Mouse (Mus musculus): ENCODE results near the gene Sumf1. TPM values are rescaled to one million over a fixed set of nuclear protein-coding genes. Genes with fewer than 3 reads are reported as not detected.

Gene Sumf1
- polyA plus RNA-seq, 1 experiment, result 14.9 TPM

GRCm38 (mm10) chr6:108145241-108145640 is 40.1 kb downstream of the Sumf1 start:
- Histone ChIP-seq H3K4me2 (ENCODE audit: low read depth) (no peak overlapping the region), H3K27me3 (ENCODE audit: control insufficient read depth, insufficient read depth, insufficient read length) (no peaks in the 10 kb centered on the region), H3ac (ENCODE audit: control insufficient read depth, insufficient read length) (no peak overlapping the region), H3K79me2 (ENCODE audit: control insufficient read depth, insufficient read depth) (no peaks in the 10 kb centered on the region), H3K36me3 (ENCODE audit: control insufficient read depth, insufficient read depth) (peaks cover 4% of the 10 kb centered on the region), H3K4me3 (no peak overlapping the region)
- TF ChIP-seq POLR2A (IDR thresholded peaks at IDR 0.05; ENCODE audit: insufficient read length, low read depth), result no peak
- no peak for TF ChIP-seq E2F4 (IDR thresholded peaks at IDR 0.05; ENCODE audit: insufficient read depth)
- no peak for TF ChIP-seq MYOG (IDR thresholded peaks at IDR 0.05; ENCODE audit: control insufficient read depth in 1 of 3, insufficient read depth in 1 of 3, insufficient read length in 2 of 3, low read depth in 2 of 3)
- no peak for TF ChIP-seq SRF (IDR thresholded peaks at IDR 0.05; ENCODE audit: control insufficient read depth, insufficient read length, low read depth)
- TF ChIP-seq CEBPB (IDR thresholded peaks at IDR 0.05; ENCODE audit: insufficient read depth, poor library complexity, severe bottlenecking), result no peak
- no peak for TF ChIP-seq TCF12 (IDR thresholded peaks at IDR 0.05; ENCODE audit: insufficient read depth, poor library complexity, severe bottlenecking)
- no peak for TF ChIP-seq REST (IDR thresholded peaks at IDR 0.05; ENCODE audit: insufficient read depth, insufficient read length)
- no peak for TF ChIP-seq TCF3 (IDR thresholded peaks at IDR 0.05; ENCODE audit: insufficient read length, low read depth)
- no peak for TF ChIP-seq MAX (IDR thresholded peaks at IDR 0.05; ENCODE audit: low read depth)
- TF ChIP-seq USF1 (IDR thresholded peaks at IDR 0.05; ENCODE audit: low read depth), result no peak
- TF ChIP-seq MYOD1 (IDR thresholded peaks at IDR 0.05; ENCODE audit: control insufficient read depth in 1 of 3, insufficient read length in 2 of 3, low read depth in 2 of 3), result no peak
- no peak for TF ChIP-seq POLR2AphosphoS2 (IDR thresholded peaks at IDR 0.05; ENCODE audit: insufficient read length, low read depth)

- Histone ChIP-seq H3K79me2 (ENCODE audit: control insufficient read depth, insufficient read depth) (no peaks in the 10 kb centered on the region), H3ac (ENCODE audit: control insufficient read depth, insufficient read length) (no peak overlapping the region), H3K36me3 (ENCODE audit: control insufficient read depth, insufficient read depth) (peaks cover 4% of the 10 kb centered on the region), H3K4me3 (no peak overlapping the region), H3K27me3 (ENCODE audit: control insufficient read depth, insufficient read depth, insufficient read length) (no peaks in the 10 kb centered on the region), H3K4me2 (ENCODE audit: low read depth) (no peak overlapping the region)
- no peak for TF ChIP-seq POLR2AphosphoS2 (IDR thresholded peaks at IDR 0.05; ENCODE audit: insufficient read length, low read depth)
- no peak for TF ChIP-seq MYOD1 (IDR thresholded peaks at IDR 0.05; ENCODE audit: control insufficient read depth in 1 of 3, insufficient read length in 2 of 3, low read depth in 2 of 3)
- TF ChIP-seq MYOG (IDR thresholded peaks at IDR 0.05; ENCODE audit: control insufficient read depth in 1 of 3, insufficient read depth in 1 of 3, insufficient read length in 2 of 3, low read depth in 2 of 3), result no peak
- no peak for TF ChIP-seq USF1 (IDR thresholded peaks at IDR 0.05; ENCODE audit: low read depth)
- TF ChIP-seq MAX (IDR thresholded peaks at IDR 0.05; ENCODE audit: low read depth), result no peak
- TF ChIP-seq POLR2A (IDR thresholded peaks at IDR 0.05; ENCODE audit: insufficient read length, low read depth), result no peak
- TF ChIP-seq E2F4 (IDR thresholded peaks at IDR 0.05; ENCODE audit: insufficient read depth), result no peak
- TF ChIP-seq TCF3 (IDR thresholded peaks at IDR 0.05; ENCODE audit: insufficient read length, low read depth), result no peak
- no peak for TF ChIP-seq CEBPB (IDR thresholded peaks at IDR 0.05; ENCODE audit: insufficient read depth, poor library complexity, severe bottlenecking)
- TF ChIP-seq REST (IDR thresholded peaks at IDR 0.05; ENCODE audit: insufficient read depth, insufficient read length), result no peak
- no peak for TF ChIP-seq TCF12 (IDR thresholded peaks at IDR 0.05; ENCODE audit: insufficient read depth, poor library complexity, severe bottlenecking)
- no peak for TF ChIP-seq SRF (IDR thresholded peaks at IDR 0.05; ENCODE audit: control insufficient read depth, insufficient read length, low read depth)
These were observed 42.6 kb downstream of the Sumf1 start for GRCm38 (mm10) chr6:108142796-108143195.

DNA sequence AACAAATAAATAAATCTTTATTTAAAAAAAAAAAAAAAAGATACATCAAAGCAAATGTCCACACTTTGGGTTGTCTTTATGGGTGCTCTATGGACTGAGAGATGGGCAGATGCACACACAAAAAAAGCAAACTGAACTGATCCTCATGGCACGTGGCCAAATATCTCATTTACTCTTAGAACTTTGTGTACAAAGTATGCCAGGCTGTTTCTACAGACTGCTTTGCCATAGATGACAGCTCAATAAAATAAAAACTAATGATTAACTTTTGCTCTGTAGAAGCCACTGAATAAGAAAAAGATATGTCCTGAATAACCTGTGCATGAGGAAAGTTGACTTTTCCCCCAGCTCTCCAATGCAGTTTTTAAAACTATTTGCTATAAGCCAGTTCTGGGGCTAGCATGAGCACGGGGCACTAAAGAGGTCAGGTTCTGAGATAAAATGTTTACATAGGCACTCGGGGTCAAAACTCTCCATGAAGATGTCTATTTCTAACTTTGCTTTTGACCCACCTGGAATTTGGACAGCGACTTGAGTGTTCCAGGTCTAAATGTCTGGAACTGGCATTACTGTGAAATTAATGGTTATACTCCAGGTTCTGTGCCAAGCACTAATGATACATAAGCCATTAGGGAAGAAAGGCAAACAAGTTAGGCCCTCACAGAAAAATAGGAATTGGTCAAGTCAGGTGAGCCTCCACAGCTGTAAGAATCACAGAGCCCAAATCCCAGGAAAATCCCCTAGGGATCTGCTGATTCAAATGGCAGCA is 44.5 kb downstream of the Sumf1 start:
- no peak overlapping the region for H3K4me3 ChIP-seq
- no peaks in the 10 kb centered on the region for H3K27me3 ChIP-seq (ENCODE audit: control insufficient read depth, insufficient read depth, insufficient read length)
- no peak overlapping the region for H3ac ChIP-seq (ENCODE audit: control insufficient read depth, insufficient read length)
- no peaks in the 10 kb centered on the region for H3K79me2 ChIP-seq (ENCODE audit: control insufficient read depth, insufficient read depth)
- no peak for TF ChIP-seq REST (IDR thresholded peaks at IDR 0.05; ENCODE audit: insufficient read depth, insufficient read length)
- H3K36me3 ChIP-seq (ENCODE audit: control insufficient read depth, insufficient read depth), result peaks cover 4% of the 10 kb centered on the region
- no peak overlapping the region for H3K4me2 ChIP-seq (ENCODE audit: low read depth)

- no peak for TF ChIP-seq SRF (IDR thresholded peaks at IDR 0.05; ENCODE audit: control insufficient read depth, insufficient read length, low read depth)
- no peak for TF ChIP-seq TCF12 (IDR thresholded peaks at IDR 0.05; ENCODE audit: insufficient read depth, poor library complexity, severe bottlenecking)
- TF ChIP-seq TCF3 (IDR thresholded peaks at IDR 0.05; ENCODE audit: insufficient read length, low read depth), result no peak
- TF ChIP-seq MAX (IDR thresholded peaks at IDR 0.05; ENCODE audit: low read depth), result no peak
- H3K27me3 ChIP-seq (ENCODE audit: control insufficient read depth, insufficient read depth, insufficient read length), result no peaks in the 10 kb centered on the region
- no peaks in the 10 kb centered on the region for H3K79me2 ChIP-seq (ENCODE audit: control insufficient read depth, insufficient read depth)
- no peak overlapping the region for H3K4me3 ChIP-seq
- H3K36me3 ChIP-seq (ENCODE audit: control insufficient read depth, insufficient read depth), result no peaks in the 10 kb centered on the region
- H3K4me2 ChIP-seq (ENCODE audit: low read depth), result no peak overlapping the region
- no peak overlapping the region for H3ac ChIP-seq (ENCODE audit: control insufficient read depth, insufficient read length)
These were observed 48.4 kb downstream of the Sumf1 start for GRCm38 (mm10) chr6:108137031-108137430.

GRCm38 (mm10) chr6:108136286-108136685 is 49.1 kb downstream of the Sumf1 start:
- Histone ChIP-seq H3K4me3 (no peak overlapping the region), H3K4me2 (ENCODE audit: low read depth) (no peak overlapping the region), H3K79me2 (ENCODE audit: control insufficient read depth, insufficient read depth) (no peaks in the 10 kb centered on the region), H3K27me3 (ENCODE audit: control insufficient read depth, insufficient read depth, insufficient read length) (no peaks in the 10 kb centered on the region), H3K36me3 (ENCODE audit: control insufficient read depth, insufficient read depth) (no peaks in the 10 kb centered on the region), H3ac (ENCODE audit: control insufficient read depth, insufficient read length) (no peak overlapping the region)
- TF ChIP-seq USF1 (IDR thresholded peaks at IDR 0.05; ENCODE audit: low read depth) (no peak), TCF3 (IDR thresholded peaks at IDR 0.05; ENCODE audit: insufficient read length, low read depth) (no peak), REST (IDR thresholded peaks at IDR 0.05; ENCODE audit: insufficient read depth, insufficient read length) (no peak), SRF (IDR thresholded peaks at IDR 0.05; ENCODE audit: control insufficient read depth, insufficient read length, low read depth) (no peak)

Measured in myocyte (in vitro differentiated cells).